Mouse (Mus musculus) MN1 (cell line): ENCODE measurements around the gene Paqr3.

Source experiments
- DNase-seq: peaks from one replicate; pipeline ENCODE4 v3.0.0-alpha.2; 2016; ENCODE audit warnings: low spot score

Gene Paqr3

DNA sequence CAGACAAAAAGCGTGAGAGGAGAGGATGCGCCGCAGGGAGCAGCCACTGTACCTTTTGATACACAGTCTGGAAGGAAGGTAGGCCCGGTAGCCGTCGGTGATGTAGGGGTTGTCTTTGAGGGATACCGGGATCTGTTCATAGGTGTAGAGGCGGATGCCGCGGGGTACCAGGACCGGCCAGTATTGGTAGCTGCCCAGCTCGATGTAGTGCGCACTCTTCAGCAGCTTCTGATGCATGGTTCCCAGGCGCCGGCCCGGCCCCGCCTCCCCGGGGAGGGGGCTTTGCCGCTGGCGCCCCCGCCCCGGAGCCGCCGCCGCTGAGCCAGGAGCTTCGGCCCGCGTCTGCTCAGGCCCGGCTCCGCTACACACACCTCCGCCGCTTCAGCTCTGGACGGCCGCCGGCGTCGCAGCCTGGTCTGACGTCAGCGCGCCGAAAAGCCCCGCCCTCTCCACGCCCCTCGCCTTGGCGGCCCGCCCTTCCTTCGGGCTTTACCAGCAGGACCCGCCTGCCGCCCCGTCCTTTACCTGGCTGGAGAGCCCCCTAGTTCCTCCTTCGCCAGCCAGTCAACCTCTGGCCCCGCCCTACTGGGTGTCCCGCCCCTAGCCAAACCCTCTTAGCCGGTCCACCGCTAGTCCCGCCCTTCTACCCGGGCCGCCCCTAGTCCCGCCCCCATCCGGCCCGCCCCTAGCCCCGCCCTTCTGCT, at the start of gene Paqr3:
Gene Paqr3 (minus strand): TSS at position 390 of the 704 bp plus-strand sequence.
- DNase-seq, result peak; percentile 88

GRCm38 (mm10) chr5:97154688-97155087, 43.3 kb upstream of the Paqr3 start:
- no peak for DNase-seq

- no peak for DNase-seq
Observed at GRCm38 (mm10) chr5:97135331-97135730, 23.9 kb upstream of the Paqr3 start.

DNA sequence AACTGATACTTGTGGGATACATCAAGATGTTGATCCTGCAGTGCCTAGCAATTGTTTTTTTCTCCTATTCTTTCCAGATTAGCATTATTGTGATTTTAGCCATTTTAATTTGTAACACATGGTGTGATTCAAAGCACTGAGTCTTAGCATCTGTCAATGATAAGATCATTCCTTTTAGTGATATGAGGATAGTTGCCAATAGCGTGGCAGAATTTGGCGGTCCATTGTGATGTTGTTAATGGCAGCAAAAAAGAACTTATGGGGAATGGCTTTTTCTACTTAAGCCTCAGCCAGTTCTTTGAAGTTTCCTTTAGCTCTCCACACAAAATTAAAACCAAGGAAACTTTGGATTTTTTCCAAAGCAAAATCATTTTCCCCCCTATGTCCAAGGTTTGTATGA, 18.2 kb upstream of the Paqr3 start:
- DNase-seq, result no peak

DNA sequence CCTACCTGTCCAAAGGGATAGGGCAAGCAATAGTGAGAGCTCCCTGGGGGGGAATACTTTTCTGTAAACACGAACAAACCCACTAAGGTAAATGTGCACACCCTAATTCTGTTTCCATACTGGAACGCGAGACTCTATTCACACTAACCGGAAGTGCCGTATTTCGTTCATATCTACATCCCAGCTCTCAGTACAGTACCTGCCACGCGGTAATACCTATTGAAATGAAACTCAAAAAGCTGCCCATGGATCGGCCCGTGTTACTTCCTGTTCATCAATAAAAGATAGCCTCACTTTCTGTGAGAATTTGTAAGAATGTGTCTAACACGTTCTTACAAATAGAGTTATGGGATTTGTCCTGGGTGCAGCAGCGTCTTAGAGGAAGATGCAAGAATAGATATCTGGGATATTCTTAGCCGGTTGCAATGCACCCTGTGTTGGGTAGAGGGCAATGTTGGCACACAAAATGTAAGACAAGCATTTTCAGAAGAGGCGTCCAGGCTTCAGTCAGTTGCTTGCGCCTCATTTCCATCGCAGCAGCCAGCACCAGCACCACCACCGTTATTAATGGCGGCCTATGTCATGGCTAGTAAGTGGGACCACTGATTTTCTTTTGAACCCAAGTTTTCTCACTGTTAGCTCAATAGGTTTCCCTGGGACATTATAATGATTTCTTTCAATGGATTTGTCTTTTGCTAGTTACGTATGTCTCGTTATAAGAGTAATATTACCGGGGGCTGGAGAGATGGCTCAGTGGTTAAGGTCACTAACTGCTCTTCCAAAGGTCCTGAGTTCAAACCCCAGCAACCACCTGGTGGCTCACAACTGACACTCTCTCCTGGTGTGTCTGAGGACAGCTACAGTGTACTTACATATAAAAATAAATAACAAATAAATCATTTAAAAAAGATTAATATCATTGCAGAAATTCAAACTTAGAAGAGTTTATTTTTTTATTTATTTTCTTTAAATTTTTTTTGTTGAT, 17.1 kb upstream of the Paqr3 start:
- DNase-seq, result peak; percentile 76

GRCm38 (mm10) chr5:97127284-97127683, 15.9 kb upstream of the Paqr3 start:
- no peak for DNase-seq

GRCm38 (mm10) chr5:97126005-97126404, 14.6 kb upstream of the Paqr3 start:
- DNase-seq, result peak; percentile 37

DNA sequence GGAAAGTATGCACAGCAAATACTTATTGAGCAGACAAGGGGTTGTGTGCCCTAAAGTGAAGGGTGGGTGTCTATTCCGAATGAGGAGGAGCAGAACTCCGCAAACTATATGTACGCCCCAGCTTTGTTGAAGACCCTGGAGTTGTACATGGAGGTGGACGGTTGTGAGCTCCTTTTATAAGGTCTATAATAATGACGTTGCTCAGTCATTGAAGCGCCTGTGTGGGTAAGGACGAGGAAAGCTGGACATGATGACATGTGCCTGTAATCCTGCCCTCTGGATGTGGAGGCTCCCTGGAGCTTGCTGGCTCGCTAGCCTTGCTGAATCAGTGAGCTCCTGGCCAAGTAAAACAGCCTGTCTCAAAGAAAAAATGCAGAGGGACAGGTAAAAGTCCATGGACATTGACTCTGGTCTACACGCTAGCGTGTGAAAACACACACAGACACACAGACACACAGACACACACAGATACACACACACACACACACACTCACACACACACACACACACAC, 14.1 kb upstream of the Paqr3 start:
- peak; percentile 65 for DNase-seq

GRCm38 (mm10) chr5:97124977-97125376, 13.6 kb upstream of the Paqr3 start:
- DNase-seq, result no peak

DNA sequence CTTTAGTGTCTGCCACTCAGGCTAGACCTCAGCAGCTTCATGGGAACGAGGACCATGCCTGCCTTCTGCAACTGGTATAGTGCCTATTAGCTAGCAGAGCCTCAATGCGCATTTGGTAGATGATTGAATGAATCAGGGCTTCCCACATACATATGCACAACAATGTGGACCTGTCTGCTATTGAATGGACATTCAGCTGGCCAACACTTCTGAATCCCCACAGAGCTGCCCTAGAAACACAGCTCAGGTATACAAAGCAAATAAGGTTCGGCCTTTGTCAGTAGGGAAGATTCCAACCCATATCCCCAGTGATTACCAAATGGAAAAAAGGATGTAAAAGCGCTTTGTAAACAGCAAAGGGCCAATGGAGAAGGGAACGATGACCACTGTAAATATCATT, 699 bp downstream of the Paqr3 start:
- peak; percentile 6 for DNase-seq

GRCm38 (mm10) chr5:97110133-97110532, 1.3 kb downstream of the Paqr3 start:
- no peak for DNase-seq

DNA sequence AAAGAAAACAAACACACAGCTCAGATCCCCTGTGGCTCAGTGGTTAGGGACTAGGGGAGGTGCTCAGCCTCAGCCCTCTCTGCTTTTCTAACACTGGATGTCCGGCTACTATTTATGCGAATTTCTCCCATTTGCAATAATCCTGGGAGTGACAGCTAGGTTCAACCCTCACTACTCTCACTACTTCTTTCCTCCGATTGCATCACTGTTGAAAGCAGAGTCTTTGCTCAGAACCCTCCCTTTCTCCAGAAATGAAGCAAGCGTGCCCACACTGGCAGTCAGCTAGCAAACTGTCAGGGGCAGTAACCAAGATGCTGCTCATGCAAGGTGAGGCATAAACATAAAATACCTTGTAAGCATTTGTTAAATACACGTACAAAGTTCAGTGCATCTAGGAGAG, 3.1 kb downstream of the Paqr3 start:
- peak; percentile 78 for DNase-seq

DNA sequence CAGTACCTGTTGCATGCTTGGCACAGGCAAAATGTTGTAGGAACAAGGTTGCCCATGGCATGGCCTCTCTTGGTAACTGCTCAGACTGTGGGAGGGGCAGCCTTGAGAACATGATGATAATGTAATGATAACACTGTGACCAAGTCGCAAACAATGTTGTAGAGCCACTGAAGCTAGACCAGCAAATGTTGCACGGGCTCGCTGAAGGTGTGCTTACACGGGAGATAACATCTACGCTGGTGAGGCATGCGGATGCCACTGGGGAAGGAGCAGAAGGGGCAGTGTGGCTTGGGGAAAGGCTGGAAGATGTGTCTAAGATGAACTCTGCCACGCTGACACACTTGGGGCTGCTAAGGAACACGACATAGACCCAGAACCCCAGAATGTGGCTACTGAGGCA, 11.4 kb downstream of the Paqr3 start:
- no peak for DNase-seq

- no peak for DNase-seq
Observed at GRCm38 (mm10) chr5:97097631-97098041, 13.8 kb downstream of the Paqr3 start.

GRCm38 (mm10) chr5:97095335-97095734, 16.1 kb downstream of the Paqr3 start:
- DNase-seq, result no peak

GRCm38 (mm10) chr5:97092970-97093369, 18.4 kb downstream of the Paqr3 start:
- no peak for DNase-seq

DNA sequence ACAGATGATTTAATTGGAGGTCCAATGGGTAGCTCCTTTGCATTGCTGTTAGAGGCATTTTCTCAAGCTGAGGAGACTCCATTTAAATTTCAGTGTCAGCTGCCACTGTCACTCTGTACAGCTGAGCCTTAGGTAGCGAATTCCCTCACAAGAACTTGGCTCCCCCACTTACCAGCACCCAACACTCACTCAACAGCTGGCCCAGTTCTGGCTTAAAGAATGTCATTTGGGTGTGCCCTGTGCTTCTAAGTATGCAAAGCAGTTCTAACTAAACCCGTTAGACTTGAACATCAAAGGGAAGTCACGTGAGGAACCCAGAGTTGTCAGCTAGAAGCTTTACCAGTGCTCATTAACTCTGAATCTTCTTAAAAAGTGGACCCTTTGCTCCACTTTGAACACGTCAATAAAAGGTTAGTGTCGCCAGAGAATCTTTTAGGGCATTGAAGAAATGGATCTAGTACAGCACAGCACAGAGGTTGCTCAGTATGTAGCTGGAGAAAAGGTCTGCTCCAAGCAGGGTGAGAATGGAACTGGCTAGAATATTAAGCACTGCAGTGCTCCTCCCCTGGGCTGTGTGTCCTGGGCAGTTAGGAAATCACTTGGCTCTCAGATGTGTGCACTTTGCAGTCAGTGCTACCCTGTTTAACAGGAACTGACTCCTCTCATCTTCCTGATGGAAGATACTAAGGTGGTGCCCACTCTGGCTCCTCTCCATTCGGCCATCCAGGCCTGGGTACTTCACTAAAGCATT, 21.2 kb downstream of the Paqr3 start:
- DNase-seq, result no peak

- no peak for DNase-seq
Observed at GRCm38 (mm10) chr5:97089426-97089825, 22.0 kb downstream of the Paqr3 start.

DNA sequence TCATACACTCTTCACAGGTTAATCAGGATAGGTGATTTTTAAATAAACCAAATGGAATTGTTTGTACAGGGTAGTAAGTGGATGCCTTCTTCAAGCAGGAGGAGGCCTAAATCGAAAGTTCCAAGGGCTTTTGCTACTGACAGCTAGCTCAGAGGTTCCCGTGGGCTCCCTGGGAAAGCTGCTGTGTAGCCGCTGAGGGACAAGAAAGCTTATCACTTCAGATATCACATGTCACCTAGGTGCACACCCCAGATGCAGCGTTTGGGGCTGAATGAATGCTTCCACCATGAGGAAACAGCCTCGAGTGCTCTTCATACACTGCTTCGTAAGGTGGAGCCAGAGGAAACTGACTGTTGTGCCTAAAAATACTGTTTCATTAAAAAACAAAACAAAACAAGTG, 23.2 kb downstream of the Paqr3 start:
- DNase-seq, result no peak

- no peak for DNase-seq
Observed at GRCm38 (mm10) chr5:97087746-97088145, 23.6 kb downstream of the Paqr3 start.

- no peak for DNase-seq
Observed at GRCm38 (mm10) chr5:97087030-97087630, 24.3 kb downstream of the Paqr3 start.

- no peak for DNase-seq
Observed at GRCm38 (mm10) chr5:97085071-97085470, 26.3 kb downstream of the Paqr3 start.
